Mouse (Mus musculus) hindbrain, embryonic 16.5 days (tissue): Measurements from ENCODE around the gene Nom1. TPM values are rescaled to one million over a fixed set of nuclear protein-coding genes. Genes with fewer than 3 reads are reported as not detected.

Source experiments
- ATAC-seq: fragments of 200-750 bp; cut with Nextera tagmentation; 2 replicates; pipeline ENCODE4 v1.8.0; 2017; ENCODE audit warnings: moderate TSS enrichment, moderate library complexity
- H3K27ac ChIP-seq: fragments of 300-500 bp; sonication (generic); 2 replicates; pipeline ENCODE4 v1.5.1; 2014; ENCODE audit warnings: low read depth, mild to moderate bottlenecking, control low read depth, low read length, moderate library complexity
- H3K27me3 ChIP-seq: fragments of 300-500 bp; sonication (generic); replicated peaks from 2 replicates; pipeline ENCODE4 v1.6.1; 2014; ENCODE audit warnings: low read length; ENCODE audit not compliant: control insufficient read depth, insufficient read depth
- H3K36me3 ChIP-seq: fragments of 300-500 bp; sonication (generic); 2 replicates; pipeline ENCODE4 v1.6.1; 2014; ENCODE audit warnings: mild to moderate bottlenecking, low read length, moderate library complexity, mixed read lengths; ENCODE audit not compliant: control insufficient read depth, insufficient read depth
- H3K4me1 ChIP-seq: fragments of 300-500 bp; sonication (generic); 2 replicates; pipeline ENCODE4 v1.6.1; 2014; ENCODE audit warnings: low read depth, low read length; ENCODE audit not compliant: control insufficient read depth, insufficient read depth
- H3K4me2 ChIP-seq: fragments of 300-500 bp; sonication (generic); 2 replicates; pipeline ENCODE4 v1.6.1; 2014; ENCODE audit warnings: mild to moderate bottlenecking, low read length, control low read depth, moderate library complexity
- H3K4me3 ChIP-seq: fragments of 300-500 bp; sonication (generic); 2 replicates; pipeline ENCODE4 v1.5.1; 2014; ENCODE audit warnings: mild to moderate bottlenecking, low read length, control low read depth, moderate library complexity
- H3K9ac ChIP-seq: fragments of 300-500 bp; sonication (generic); 2 replicates; pipeline ENCODE4 v1.6.1; 2014; ENCODE audit warnings: low read depth, mild to moderate bottlenecking, control low read depth, low read length, moderate library complexity
- H3K9me3 ChIP-seq: fragments of 300-500 bp; sonication (generic); 2 replicates; pipeline ENCODE4 v1.6.1; 2014; ENCODE audit warnings: mild to moderate bottlenecking, low read length, moderate library complexity; ENCODE audit not compliant: control insufficient read depth
- WGBS: fragments of 180-500 bp; shearing (Covaris S2); extraction: QIAGEN DNeasy Blood & Tissue Kit; methylation state at CpG from one replicate; pipeline ENCODE4 v1.1.7; 2014; 5-methylcytosine and 5-hydroxymethylcytosine counted together
- polyA plus RNA-seq: library from polyadenylated mRNA; unstranded; fragments of >200 nt; fragmentation: Nextera tagmentation; extraction: Ambion mirVana; gene quantifications from 2 replicates; pipeline ENCODE4 v1.2.1, GENCODE M21; 2015

Nom1 gene
- polyA plus RNA-seq, 1 experiment from 2014 or later: 18.2 TPM

DNA sequence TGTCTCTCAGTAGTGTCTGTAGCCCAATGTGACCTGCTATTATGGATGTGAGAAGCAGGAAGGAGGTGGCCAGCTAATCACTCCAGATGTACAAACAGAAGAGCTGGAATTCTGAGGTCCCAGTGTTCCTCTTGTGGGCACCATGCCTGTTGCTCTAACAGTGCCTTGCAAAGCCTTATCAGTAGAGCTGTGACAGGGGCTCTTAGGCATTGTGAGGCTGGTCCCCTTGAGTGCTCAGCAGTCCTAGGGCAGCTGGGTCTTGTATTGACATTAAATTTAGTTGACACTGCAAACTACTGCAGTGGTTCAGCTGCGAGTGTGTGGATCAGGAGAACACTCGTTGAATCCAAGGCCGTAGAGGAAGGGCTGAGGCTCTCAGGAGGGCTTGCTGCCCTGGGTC lies 72.5 kb downstream of the Nom1 start:
- 82% methylated on average over 3 of the region's 3 CpGs for WGBS
- Histone ChIP-seq H3K9me3 (no peaks in the 10 kb centered on the region), H3K4me1 (no peaks in the 10 kb centered on the region), H3K4me3 (no peak overlapping the region), H3K27me3 (no peaks in the 10 kb centered on the region), H3K36me3 (no peaks in the 10 kb centered on the region), H3K4me2 (no peak overlapping the region), H3K9ac (no peak overlapping the region), H3K27ac (no peak overlapping the region)
- no peak for ATAC-seq

Other genes with a start within 250 kb of the Nom1 start
- 17.1 and 18.3 TPM in 2 replicates for gene Rnf32, start 238.7 kb upstream of the Nom1 start, polyA plus RNA-seq
- gene Lmbr1, start 56.3 kb upstream of the Nom1 start, polyA plus RNA-seq: 38.0 and 42.8 TPM in 2 replicates
- gene Mnx1, start 43.8 kb downstream of the Nom1 start, polyA plus RNA-seq: 0.25 TPM in 1 of 2 replicates, not detected in the other
- gene Ube3c, start 134.6 kb downstream of the Nom1 start, polyA plus RNA-seq: 19.1 and 23.3 TPM in 2 replicates